Mouse (Mus musculus) limb, embryonic 15.5 days (tissue): ENCODE results near the gene Swsap1. TPM values are rescaled to one million over a fixed set of nuclear protein-coding genes. Genes with fewer than 3 reads are reported as not detected.

Experiments used
- ATAC-seq: fragments of 200-750 bp; cut with Nextera tagmentation; 2 replicates; pipeline ENCODE4 v1.8.0; 2017; ENCODE audit warnings: low read depth, moderate TSS enrichment; ENCODE audit not compliant: insufficient number of reproducible peaks, low FRiP score, low TSS enrichment
- H3K27ac ChIP-seq: fragments of 300-500 bp; sonication (generic); 2 replicates; pipeline ENCODE4 v1.5.1; 2015; ENCODE audit warnings: moderate library complexity, mild to moderate bottlenecking, inconsistent platforms
- H3K27me3 ChIP-seq: fragments of 300-500 bp; sonication (generic); 2 replicates; pipeline ENCODE4 v1.6.1; 2015; ENCODE audit warnings: inconsistent platforms
- H3K36me3 ChIP-seq: fragments of 300-500 bp; sonication (generic); 2 replicates; pipeline ENCODE4 v1.6.1; 2015; ENCODE audit warnings: inconsistent platforms
- H3K4me1 ChIP-seq: fragments of 300-500 bp; sonication (generic); 2 replicates; pipeline ENCODE4 v1.6.1; 2015; ENCODE audit warnings: inconsistent platforms
- H3K4me2 ChIP-seq: fragments of 300-500 bp; sonication (generic); 2 replicates; pipeline ENCODE4 v1.6.1; 2015; ENCODE audit warnings: mild to moderate bottlenecking, inconsistent platforms
- H3K4me3 ChIP-seq: fragments of 300-500 bp; sonication (generic); 2 replicates; pipeline ENCODE4 v1.5.1; 2015; ENCODE audit warnings: mild to moderate bottlenecking, inconsistent platforms
- H3K9ac ChIP-seq: fragments of 300-500 bp; sonication (generic); 2 replicates; pipeline ENCODE4 v1.6.1; 2015; ENCODE audit warnings: inconsistent platforms
- H3K9me3 ChIP-seq: fragments of 300-500 bp; sonication (generic); 2 replicates; pipeline ENCODE4 v1.6.1; 2016; ENCODE audit warnings: inconsistent platforms
- WGBS: fragments of 180-500 bp; shearing (Covaris S2); methylation state at CpG from one replicate; pipeline ENCODE4 v1.1.7; 2015; 5-methylcytosine and 5-hydroxymethylcytosine counted together
- polyA plus RNA-seq: library from polyadenylated mRNA; unstranded; fragments of >200 nt; fragmentation: Nextera tagmentation; extraction: Ambion mirVana; gene quantifications from 2 replicates; pipeline ENCODE4 v1.2.1, GENCODE M21; 2015

Gene Swsap1
- polyA plus RNA-seq, 1 experiment from 2014 or later: 9.2 TPM

GRCm38 (mm10) chr9:21955225-21955569 lies 358 bp upstream of the Swsap1 start:
- Histone ChIP-seq H3K36me3 (no peaks in the 10 kb centered on the region; the same call in 1 of the 2 replicates), H3K27me3 (peaks cover 14% of the 10 kb centered on the region), H3K9ac (no peak overlapping the region), H3K4me1 (peaks cover 10% of the 10 kb centered on the region), H3K4me3 (peak overlapping the region; percentile 79), H3K27ac (peak overlapping the region; percentile 92), H3K4me2 (peak overlapping the region; percentile 67), H3K9me3 (no peaks in the 10 kb centered on the region)
- ATAC-seq: peak; percentile 41
- 1% methylated on average over 18 of the region's 18 CpGs for WGBS

GRCm38 (mm10) chr9:21958372-21958771 lies 2.8 kb downstream of the Swsap1 start:
- H3K9me3 ChIP-seq: no peaks in the 10 kb centered on the region
- H3K4me1 ChIP-seq: peaks cover 38% of the 10 kb centered on the region
- H3K9ac ChIP-seq: no peak overlapping the region
- no peak for ATAC-seq
- H3K4me2 ChIP-seq: no peak overlapping the region
- peaks cover 45% of the 10 kb centered on the region for H3K27me3 ChIP-seq
- no peak overlapping the region for H3K4me3 ChIP-seq
- no peaks in the 10 kb centered on the region; the same call in 1 of the 2 replicates for H3K36me3 ChIP-seq
- WGBS: 81% methylated on average over 5 of the region's 5 CpGs
- no peak overlapping the region for H3K27ac ChIP-seq

- no peak overlapping the region for H3K4me3 ChIP-seq
- peaks cover 54% of the 10 kb centered on the region for H3K27me3 ChIP-seq
- no peaks in the 10 kb centered on the region; the same call in 1 of the 2 replicates for H3K36me3 ChIP-seq
- no peak overlapping the region for H3K9ac ChIP-seq
- no peak overlapping the region for H3K27ac ChIP-seq
- no peak for ATAC-seq
- H3K4me1 ChIP-seq: peaks cover 39% of the 10 kb centered on the region
- no peak overlapping the region for H3K4me2 ChIP-seq
- WGBS: 85% methylated on average over 7 of the region's 7 CpGs
- no peaks in the 10 kb centered on the region for H3K9me3 ChIP-seq
Measured at GRCm38 (mm10) chr9:21959244-21959643, 3.7 kb downstream of the Swsap1 start.

- peaks cover 37% of the 10 kb centered on the region for H3K4me1 ChIP-seq
- no peaks in the 10 kb centered on the region for H3K9me3 ChIP-seq
- 42% methylated on average over 9 of the region's 9 CpGs for WGBS
- no peaks in the 10 kb centered on the region; the same call in 1 of the 2 replicates for H3K36me3 ChIP-seq
- no peak overlapping the region for H3K4me3 ChIP-seq
- H3K9ac ChIP-seq: no peak overlapping the region
- H3K27me3 ChIP-seq: peaks cover 54% of the 10 kb centered on the region
- ATAC-seq: no peak
- H3K4me2 ChIP-seq: no peak overlapping the region
- H3K27ac ChIP-seq: no peak overlapping the region
Measured at GRCm38 (mm10) chr9:21960135-21960534, 4.6 kb downstream of the Swsap1 start.

- no peak for ATAC-seq
- Histone ChIP-seq H3K27ac (no peak overlapping the region), H3K4me3 (no peak overlapping the region), H3K9ac (no peak overlapping the region), H3K4me2 (no peak overlapping the region), H3K9me3 (no peaks in the 10 kb centered on the region), H3K27me3 (peaks cover 54% of the 10 kb centered on the region), H3K4me1 (peaks cover 36% of the 10 kb centered on the region), H3K36me3 (no peaks in the 10 kb centered on the region; the same call in 1 of the 2 replicates)
- WGBS: 12% methylated on average over 26 of the region's 26 CpGs
Measured at GRCm38 (mm10) chr9:21960558-21961208, 5.1 kb downstream of the Swsap1 start.

GRCm38 (mm10) chr9:21961366-21961980 lies 5.9 kb downstream of the Swsap1 start:
- Histone ChIP-seq H3K27me3 (peaks cover 54% of the 10 kb centered on the region), H3K9ac (no peak overlapping the region)
- under 1% methylated on average over 35 of the region's 35 CpGs for WGBS

GRCm38 (mm10) chr9:21962010-21962409 lies 6.5 kb downstream of the Swsap1 start:
- peaks cover 54% of the 10 kb centered on the region for H3K27me3 ChIP-seq
- H3K27ac ChIP-seq: no peak overlapping the region
- peak overlapping the region; percentile 92 for H3K4me2 ChIP-seq
- no peak for ATAC-seq
- 0% methylated on average over 15 of the region's 15 CpGs for WGBS
- no peaks in the 10 kb centered on the region for H3K9me3 ChIP-seq
- peaks cover 29% of the 10 kb centered on the region for H3K4me1 ChIP-seq
- peak overlapping the region; percentile 26; the same call in 1 of the 2 replicates for H3K9ac ChIP-seq
- H3K36me3 ChIP-seq: no peaks in the 10 kb centered on the region; the same call in 1 of the 2 replicates
- peak overlapping the region; percentile 45 for H3K4me3 ChIP-seq

More at GRCm38 (mm10) chr9:21961366-21961980, 5.9 kb downstream of the Swsap1 start:
- Histone ChIP-seq H3K27ac (no peak overlapping the region), H3K9me3 (no peaks in the 10 kb centered on the region), H3K4me1 (peaks cover 32% of the 10 kb centered on the region), H3K36me3 (no peaks in the 10 kb centered on the region; the same call in 1 of the 2 replicates), H3K4me2 (peak overlapping the region; percentile 92), H3K4me3 (peak overlapping the region; percentile 45)
- no peak for ATAC-seq

- peak overlapping the region; percentile 26 for H3K9ac ChIP-seq
- no peak overlapping the region for H3K27ac ChIP-seq
- H3K36me3 ChIP-seq: no peaks in the 10 kb centered on the region; the same call in 1 of the 2 replicates
- 3% methylated on average over 34 of the region's 34 CpGs for WGBS
- ATAC-seq: peak; percentile 53; the same call in 1 of the 2 replicates
- H3K4me3 ChIP-seq: peak overlapping the region; percentile 45
- H3K9me3 ChIP-seq: no peaks in the 10 kb centered on the region
- H3K4me1 ChIP-seq: peaks cover 29% of the 10 kb centered on the region
- peaks cover 54% of the 10 kb centered on the region for H3K27me3 ChIP-seq
- H3K4me2 ChIP-seq: peak overlapping the region; percentile 92
Measured at GRCm38 (mm10) chr9:21962416-21963059, 7.0 kb downstream of the Swsap1 start.

- H3K9me3 ChIP-seq: no peaks in the 10 kb centered on the region
- H3K4me1 ChIP-seq: peaks cover 29% of the 10 kb centered on the region
- ATAC-seq: 0 out of 2 replicates have a peak, but pooled peaks have one; percentile 9
- H3K4me3 ChIP-seq: peak within 1 kb of the TSS; percentile 45
- peaks cover 54% of the 10 kb centered on the region for H3K27me3 ChIP-seq
- peak within 1 kb of the TSS; percentile 92 for H3K4me2 ChIP-seq
- no peak within 1 kb of the TSS for H3K27ac ChIP-seq
- WGBS: 28% methylated on average over 8 of the region's 8 CpGs
- no peaks in the 10 kb centered on the region; the same call in 1 of the 2 replicates for H3K36me3 ChIP-seq
- H3K9ac ChIP-seq: peak within 1 kb of the TSS; percentile 26
Measured at GRCm38 (mm10) chr9:21963417-21963816, 7.9 kb downstream of the Swsap1 start, which contains the start of gene Epor. Gene Epor (minus strand): TSS chr9:21963506.

GRCm38 (mm10) chr9:21968883-21969282 lies 13.3 kb downstream of the Swsap1 start:
- no peak for ATAC-seq
- WGBS: 51% methylated on average over 6 of the region's 6 CpGs
- no peaks in the 10 kb centered on the region for H3K36me3 ChIP-seq
- H3K4me1 ChIP-seq: no peaks in the 10 kb centered on the region
- H3K27ac ChIP-seq: no peak overlapping the region
- H3K9ac ChIP-seq: no peak overlapping the region
- H3K27me3 ChIP-seq: peaks cover 3% of the 10 kb centered on the region
- no peaks in the 10 kb centered on the region for H3K9me3 ChIP-seq
- H3K4me2 ChIP-seq: no peak overlapping the region
- no peak overlapping the region for H3K4me3 ChIP-seq

- no peak overlapping the region for H3K4me3 ChIP-seq
- no peaks in the 10 kb centered on the region for H3K9me3 ChIP-seq
- no peaks in the 10 kb centered on the region for H3K36me3 ChIP-seq
- ATAC-seq: no peak
- no peaks in the 10 kb centered on the region for H3K27me3 ChIP-seq
- H3K4me2 ChIP-seq: no peak overlapping the region
- no peaks in the 10 kb centered on the region for H3K4me1 ChIP-seq
- H3K9ac ChIP-seq: no peak overlapping the region
- WGBS: 86% methylated on average over 4 of the region's 4 CpGs
- no peak overlapping the region for H3K27ac ChIP-seq
Measured at GRCm38 (mm10) chr9:21969304-21969703, 13.7 kb downstream of the Swsap1 start.
